Mouse (Mus musculus) G1E (cell line): ENCODE results near the gene Khsrp.

Experiments used
- CTCF ChIP-seq: IDR thresholded peaks from 2 replicates; pipeline ENCODE4 v1.5.1; 2012; ENCODE audit warnings: low read depth, low read length, inconsistent platforms, mixed read lengths
- GATA1 ChIP-seq: IDR thresholded peaks from 2 replicates; pipeline ENCODE4 v1.6.1; 2012; ENCODE audit warnings: borderline replicate concordance, low read length, inconsistent platforms, mixed read lengths
- POLR2AphosphoS5 ChIP-seq: IDR thresholded peaks from 2 replicates; pipeline ENCODE4 v1.6.1; 2012; ENCODE audit warnings: low read depth, low read length, inconsistent platforms; ENCODE audit not compliant: insufficient replicate concordance
- TAL1 ChIP-seq: conservative IDR thresholded peaks from 2 replicates; pipeline ENCODE4 v1.6.1; 2012; ENCODE audit warnings: low read depth, low read length, inconsistent platforms, mixed read lengths

DNA sequence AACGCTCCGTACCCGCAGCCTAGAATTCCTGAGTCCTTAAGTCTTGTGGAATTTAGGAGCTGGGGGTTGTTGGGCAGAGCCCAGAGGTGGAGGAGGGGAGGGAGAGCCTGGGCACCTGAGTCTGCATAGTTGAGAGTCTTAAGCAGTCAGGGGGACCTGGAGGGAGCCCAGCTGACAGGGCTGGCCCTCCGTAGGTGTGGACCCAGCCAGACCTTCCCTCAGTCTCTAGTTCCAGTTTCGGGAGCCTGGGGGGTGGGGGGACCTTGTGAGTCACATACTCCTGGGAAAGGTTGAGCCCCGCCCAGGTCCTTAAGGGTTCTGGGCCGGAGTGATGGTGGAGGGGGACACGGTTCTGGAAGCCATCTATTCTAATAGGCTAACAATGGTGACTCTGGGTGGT is 31.7 kb upstream of the Khsrp start:
- no peak for TF ChIP-seq CTCF
- no peak for TF ChIP-seq TAL1
- no peak for TF ChIP-seq GATA1
- TF ChIP-seq POLR2AphosphoS5, result no peak
